Mouse (Mus musculus) brain, embryonic 18.5 days (tissue): ENCODE results near the gene D7Ertd443e.

Experiments
- DNase-seq: peaks from one replicate; pipeline ENCODE4 v3.0.0-alpha.2; 2012; ENCODE audit warnings: low read depth, low spot score

D7Ertd443e gene

GRCm38 (mm10) chr7:134289611-134290301 lies 95.7 kb downstream of the D7Ertd443e start:
- no peak for DNase-seq

GRCm38 (mm10) chr7:134289126-134289525 lies 96.3 kb downstream of the D7Ertd443e start:
- no peak for DNase-seq

GRCm38 (mm10) chr7:134287570-134288222 lies 97.8 kb downstream of the D7Ertd443e start:
- no peak for DNase-seq

GRCm38 (mm10) chr7:134272956-134273355 lies 112.5 kb downstream of the D7Ertd443e start:
- DNase-seq: no peak

- DNase-seq: no peak
Observed at GRCm38 (mm10) chr7:134272421-134272820, 113.0 kb downstream of the D7Ertd443e start.

GRCm38 (mm10) chr7:134265783-134266182 lies 119.7 kb downstream of the D7Ertd443e start:
- no peak for DNase-seq

GRCm38 (mm10) chr7:134263146-134263906 lies 122.1 kb downstream of the D7Ertd443e start:
- no peak for DNase-seq

GRCm38 (mm10) chr7:134261003-134261701 lies 124.3 kb downstream of the D7Ertd443e start:
- DNase-seq: no peak

- no peak for DNase-seq
Observed at GRCm38 (mm10) chr7:134250273-134250870, 135.1 kb downstream of the D7Ertd443e start.

- DNase-seq: no peak
Observed at GRCm38 (mm10) chr7:134248041-134248440, 137.4 kb downstream of the D7Ertd443e start.

GRCm38 (mm10) chr7:134246624-134247023 lies 138.8 kb downstream of the D7Ertd443e start:
- no peak for DNase-seq

GRCm38 (mm10) chr7:134242773-134243172 lies 142.7 kb downstream of the D7Ertd443e start:
- DNase-seq: no peak

GRCm38 (mm10) chr7:134241212-134241611 lies 144.2 kb downstream of the D7Ertd443e start:
- no peak for DNase-seq

GRCm38 (mm10) chr7:134240579-134240978 lies 144.9 kb downstream of the D7Ertd443e start:
- DNase-seq: no peak

- DNase-seq: no peak
Observed at GRCm38 (mm10) chr7:134238863-134239262, 146.6 kb downstream of the D7Ertd443e start.

- no peak for DNase-seq
Observed at GRCm38 (mm10) chr7:134237356-134237755, 148.1 kb downstream of the D7Ertd443e start.

GRCm38 (mm10) chr7:134236727-134237126 lies 148.7 kb downstream of the D7Ertd443e start:
- DNase-seq: no peak

- no peak for DNase-seq
Observed at GRCm38 (mm10) chr7:134235552-134235951, 149.9 kb downstream of the D7Ertd443e start.

- DNase-seq: no peak
Observed at GRCm38 (mm10) chr7:134231378-134232346, 153.8 kb downstream of the D7Ertd443e start, which contains the start of gene Adam12. Gene Adam12 (minus strand): TSS chr7:134232146.

GRCm38 (mm10) chr7:134230708-134231107 lies 154.8 kb downstream of the D7Ertd443e start:
- no peak for DNase-seq
